Mouse (Mus musculus) kidney, adult 2 months (tissue): Measurements from ENCODE around the gene Tpsg1.

ENCODE experiments used
- CTCF ChIP-seq: fragments of 200-500 bp; conservative IDR thresholded peaks from 2 replicates; pipeline ENCODE4 v1.5.1; 2011; ENCODE audit warnings: low read depth, mild to moderate bottlenecking, control low read depth, low read length, moderate library complexity, mixed read lengths; ENCODE audit not compliant: insufficient read depth, insufficient read length
- POLR2A ChIP-seq: fragments of 200-500 bp; IDR thresholded peaks from one replicate; pipeline ENCODE4 v1.6.1; 2011; ENCODE audit warnings: low read depth, low read length, control low read depth

- TF ChIP-seq POLR2A (no peak), CTCF (no peak)
Measured at GRCm38 (mm10) chr17:25407352-25407751, 38.3 kb downstream of the Tpsg1 start.
